Mouse (Mus musculus) activated CD4-positive, CD25-positive, alpha-beta regulatory T cell, adult 4 months (primary cell): Measurements from ENCODE around the gene Ror1. TPM values are rescaled to one million over a fixed set of nuclear protein-coding genes. Genes with fewer than 3 reads are reported as not detected.

Experiments
- ATAC-seq: one replicate; pipeline ENCODE4 v1.8.0; 2017
- polyA plus RNA-seq, 2 experiments: library from polyadenylated mRNA; unstranded; fragments of 100-300 nt; shearing (Covaris generic); gene quantifications; one replicate each; pipeline ENCODE4 v1.2.1; 2017

Ror1 gene
- polyA plus RNA-seq, 2 experiments from 2014 or later, result not detected

DNA sequence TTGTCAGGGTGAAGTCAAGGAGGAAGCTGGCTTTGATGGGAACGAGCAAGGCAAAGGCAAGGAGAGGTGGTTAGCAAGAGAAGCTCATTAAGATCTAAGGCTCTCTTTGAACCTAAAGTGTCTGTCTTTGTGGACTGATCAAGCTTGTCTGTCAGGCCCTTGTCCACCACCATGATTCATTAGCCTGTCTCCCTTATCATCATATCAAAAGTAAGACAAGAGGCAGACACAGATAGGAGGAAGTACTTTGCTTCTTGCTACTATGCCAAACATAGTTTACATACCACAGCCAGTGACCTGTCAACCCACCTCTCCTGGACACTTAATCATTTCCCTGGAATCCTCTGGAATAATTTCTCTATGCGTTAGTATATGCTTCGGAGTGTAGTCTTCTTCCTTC is 121.0 kb downstream of the Ror1 start:
- no peak for ATAC-seq

DNA sequence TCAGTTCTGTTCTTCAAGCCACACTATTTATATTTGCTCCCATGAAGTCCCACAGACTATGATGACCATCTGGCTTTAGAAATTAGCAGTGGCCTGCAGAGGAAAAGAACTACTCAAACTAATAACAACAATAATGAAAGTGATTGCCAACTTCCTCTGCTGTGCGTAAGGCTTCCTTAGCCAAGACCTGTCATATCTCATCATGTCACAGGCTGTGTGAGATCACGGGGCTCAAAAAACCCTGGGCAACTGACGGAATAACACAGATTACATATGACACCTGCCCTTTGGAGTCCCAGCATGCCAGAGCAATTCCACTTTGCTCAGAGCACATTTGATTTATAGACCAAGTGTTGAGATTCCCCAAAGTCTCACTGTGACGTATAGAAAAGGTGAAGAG is 123.4 kb downstream of the Ror1 start:
- ATAC-seq, result no peak

DNA sequence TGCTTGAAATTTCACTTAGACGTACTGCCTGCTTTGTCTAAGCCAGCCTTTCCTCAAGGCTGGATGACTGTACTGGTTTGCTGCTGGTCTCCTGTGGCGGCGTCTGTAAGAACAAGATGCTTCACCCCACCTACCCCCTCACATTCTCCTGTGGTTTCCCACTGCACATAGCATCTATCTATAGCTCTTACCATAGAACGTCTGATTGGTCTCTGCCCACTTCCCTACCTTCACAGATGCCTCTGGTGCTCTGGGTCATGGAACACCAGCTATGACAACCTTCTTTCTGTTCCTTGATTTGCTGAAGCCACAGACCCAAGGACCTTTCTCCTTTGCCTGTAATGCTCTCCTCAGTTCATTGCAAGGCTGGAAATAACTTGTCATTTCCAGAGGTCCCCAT is 124.0 kb downstream of the Ror1 start:
- no peak for ATAC-seq

DNA sequence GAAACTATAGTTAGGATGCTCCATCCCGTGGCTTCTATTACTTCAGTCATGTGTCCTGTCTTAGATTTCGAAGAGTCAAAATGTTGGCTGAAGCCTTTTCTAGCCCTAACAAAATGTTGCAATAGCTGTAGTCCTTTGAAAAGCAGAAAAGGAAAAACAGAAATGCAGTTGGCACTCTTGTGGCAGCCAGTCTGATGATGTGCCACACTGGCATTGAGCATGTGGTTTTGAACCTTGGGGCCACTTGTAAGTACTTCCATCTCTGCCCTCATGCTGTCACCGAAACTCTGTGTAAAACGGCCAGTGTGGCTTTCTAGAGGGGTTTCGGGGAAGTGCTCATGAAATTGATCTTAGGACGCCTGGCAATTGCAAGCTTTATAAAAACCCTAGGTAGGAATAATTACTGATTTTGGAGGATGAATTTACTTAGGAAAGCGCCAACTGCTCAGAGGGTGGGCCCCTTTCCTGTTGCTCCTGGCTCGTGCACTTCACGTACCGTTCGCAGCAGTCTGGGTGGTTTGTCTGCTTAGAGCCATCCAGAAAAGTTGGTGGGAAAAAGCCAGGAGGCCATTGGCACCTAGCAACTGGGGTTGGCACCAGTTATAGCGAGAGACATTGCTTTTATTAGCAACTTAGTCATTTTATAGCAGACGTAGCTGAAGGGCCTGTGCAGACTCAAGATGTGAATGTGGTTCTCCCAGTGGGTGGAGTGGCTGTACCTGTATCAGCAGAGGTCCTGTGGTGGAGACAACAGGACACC is 126.6 kb downstream of the Ror1 start:
- no peak for ATAC-seq

DNA sequence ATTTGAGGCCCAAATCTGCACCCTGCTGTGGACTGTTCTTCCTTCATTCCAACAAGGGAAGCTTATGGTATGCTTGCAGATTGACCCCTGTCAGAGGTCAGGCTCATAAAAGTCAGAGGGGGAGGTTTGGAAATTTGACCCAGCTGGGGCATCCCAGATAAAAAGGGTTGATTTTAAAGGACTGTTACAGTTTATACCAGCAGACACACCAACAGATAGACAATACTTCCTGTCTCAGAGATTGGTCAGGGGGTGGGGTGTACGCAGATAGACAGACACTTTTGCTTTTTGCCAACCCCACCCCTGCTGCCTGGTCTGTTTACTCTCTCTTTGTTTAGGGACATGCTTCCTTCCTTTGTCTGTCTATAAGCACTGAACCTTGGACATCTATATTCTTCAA is 127.9 kb downstream of the Ror1 start:
- ATAC-seq, result no peak

DNA sequence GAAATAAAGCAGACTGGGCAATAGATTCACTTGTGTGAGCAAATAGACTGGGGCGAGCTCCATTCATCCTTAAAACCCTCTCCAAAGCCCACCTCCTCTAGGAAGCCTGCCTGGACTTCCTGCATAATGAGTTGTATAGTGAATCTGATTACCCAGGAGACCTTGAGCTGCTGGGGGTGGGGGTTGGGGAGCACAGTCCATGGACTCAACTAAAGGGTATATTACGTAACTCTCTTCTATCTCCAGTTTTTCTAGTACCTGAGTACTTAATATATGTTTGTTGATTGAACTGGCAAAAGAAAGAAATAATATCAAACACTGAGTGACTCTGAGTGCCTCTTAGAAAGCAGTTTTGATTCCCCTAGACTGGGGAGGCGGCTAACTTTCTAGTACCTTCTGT is 128.4 kb downstream of the Ror1 start:
- no peak for ATAC-seq

DNA sequence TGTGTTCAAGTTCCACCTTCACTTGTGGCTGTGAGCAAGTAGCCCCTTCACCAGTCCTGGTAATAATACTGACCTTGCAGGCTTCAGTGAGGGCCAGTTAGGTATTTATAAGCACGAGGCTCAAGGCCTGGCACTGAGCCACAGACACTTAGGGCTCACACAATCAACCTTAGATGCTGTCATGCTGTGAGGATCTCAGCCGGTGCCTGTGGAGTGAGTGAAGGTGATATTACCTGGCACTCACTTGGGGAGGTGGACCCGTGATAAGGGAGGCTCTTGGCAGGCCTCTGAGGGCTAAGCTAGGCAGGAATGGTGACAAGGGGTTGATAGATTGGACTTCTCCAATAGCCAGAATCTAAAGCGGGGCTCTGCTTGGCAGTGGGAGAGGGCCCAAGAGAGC is 131.0 kb downstream of the Ror1 start:
- ATAC-seq, result no peak

DNA sequence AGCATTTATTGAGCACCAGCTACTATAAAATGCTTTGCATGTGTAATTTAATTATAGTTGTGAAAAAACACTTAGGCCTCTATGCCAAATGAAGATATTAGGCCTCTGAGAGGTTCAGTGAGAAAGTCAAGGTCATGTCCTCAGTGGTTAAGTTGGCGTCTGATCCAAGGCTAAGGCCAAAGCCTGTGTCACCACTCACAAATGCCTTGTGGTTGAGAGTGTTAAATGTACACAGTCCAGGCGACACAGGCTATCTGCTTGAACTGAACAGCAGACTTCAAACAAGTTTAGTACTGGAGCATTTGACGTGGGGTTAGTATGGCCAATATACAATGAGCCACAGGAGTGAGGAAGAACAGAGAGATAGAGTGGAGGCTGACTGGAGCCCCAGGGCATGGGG is 132.5 kb downstream of the Ror1 start:
- ATAC-seq, result no peak

DNA sequence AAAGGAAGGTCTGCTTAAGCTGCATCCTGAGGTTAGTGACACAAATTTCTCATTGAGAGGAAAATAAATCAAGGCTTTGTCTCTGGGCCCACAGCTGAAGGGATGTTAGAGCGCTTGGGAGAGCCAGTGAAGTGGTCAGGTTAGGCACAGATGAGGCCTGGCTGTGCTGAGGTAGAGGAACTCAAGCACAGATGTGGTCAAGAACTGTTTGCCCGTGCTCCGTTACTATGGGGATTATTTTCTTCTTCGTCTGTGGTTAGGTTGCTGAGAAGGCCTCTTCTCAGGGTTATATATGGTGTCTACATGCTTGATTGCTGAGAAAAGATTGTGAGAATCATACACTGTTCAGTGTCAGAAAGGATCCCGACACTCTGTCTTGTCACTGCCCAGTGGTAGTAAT is 134.7 kb downstream of the Ror1 start:
- no peak for ATAC-seq

DNA sequence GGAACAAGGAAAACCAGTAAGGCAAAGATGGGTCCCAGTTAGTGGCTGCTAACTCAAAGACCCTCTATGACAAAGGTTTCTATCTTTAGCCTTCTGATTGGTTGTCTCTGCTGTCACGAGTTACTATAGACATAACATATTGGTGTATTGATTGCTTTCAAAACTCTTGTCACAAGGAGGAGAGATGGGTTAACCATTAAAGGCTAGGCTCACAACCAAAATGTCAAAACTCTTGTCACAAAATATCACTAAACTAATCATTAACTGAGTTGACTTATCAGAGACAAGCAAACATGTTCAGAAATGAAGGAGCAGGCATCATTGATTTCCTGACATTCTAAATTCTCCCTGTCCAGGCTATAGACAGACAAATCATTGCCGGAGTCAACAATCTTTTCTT is 135.4 kb downstream of the Ror1 start:
- ATAC-seq, result no peak

DNA sequence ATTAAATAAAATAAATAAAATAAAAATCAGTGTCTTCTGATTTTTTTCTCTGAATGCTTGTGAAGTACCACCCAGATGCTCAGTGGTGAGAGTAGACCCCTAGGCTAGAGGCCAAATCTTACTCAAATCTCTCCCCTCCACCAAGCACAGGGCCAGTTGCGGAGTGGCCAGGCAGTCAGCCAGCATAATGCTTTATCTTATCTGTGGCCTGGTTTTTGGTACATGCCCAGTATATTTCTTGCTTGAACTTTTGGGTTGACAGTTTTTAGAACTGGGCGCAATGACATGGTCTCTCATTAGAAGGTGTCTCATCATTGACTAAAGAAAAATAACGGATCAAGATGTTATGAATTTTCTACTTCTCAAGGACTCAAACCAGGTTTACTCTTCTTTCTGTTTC is 136.3 kb downstream of the Ror1 start:
- no peak for ATAC-seq

DNA sequence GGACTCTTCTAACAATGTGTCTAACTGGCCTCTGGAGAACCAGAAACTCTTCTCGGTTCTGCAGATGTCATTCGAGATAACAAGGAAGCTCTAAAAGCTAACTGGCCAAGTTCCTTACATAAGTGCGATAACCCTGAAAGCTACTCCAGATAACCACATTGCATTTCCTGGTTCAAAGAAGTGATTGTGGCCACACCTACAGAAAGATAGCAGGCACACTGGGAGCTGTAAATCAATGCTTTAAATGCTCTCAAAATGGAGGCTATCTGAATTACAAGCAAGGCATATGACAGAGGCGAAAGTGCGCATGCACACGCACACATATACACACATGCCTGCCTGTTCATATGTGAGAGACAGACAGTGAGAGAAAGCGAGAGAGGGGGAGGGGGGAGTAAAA is 136.9 kb downstream of the Ror1 start:
- ATAC-seq, result no peak

DNA sequence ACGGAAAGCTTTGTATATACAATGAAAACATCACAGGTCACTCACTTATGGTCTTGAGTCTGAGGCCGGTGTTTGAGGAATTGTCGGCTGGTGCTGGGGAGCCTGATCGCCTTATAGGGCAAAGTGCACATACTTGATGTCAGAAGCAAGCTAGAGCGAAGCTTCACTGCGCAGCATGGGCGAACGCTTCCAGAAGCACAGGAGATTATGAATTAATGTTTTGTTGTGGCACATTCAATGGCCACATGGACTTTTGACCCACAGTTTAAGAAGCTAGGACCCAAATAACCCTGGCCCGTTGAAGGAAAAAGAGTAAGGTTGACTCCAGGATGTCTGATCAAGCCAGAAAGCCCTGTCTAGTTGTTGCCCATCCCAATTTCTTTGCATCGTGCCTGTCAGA is 138.2 kb downstream of the Ror1 start:
- no peak for ATAC-seq

DNA sequence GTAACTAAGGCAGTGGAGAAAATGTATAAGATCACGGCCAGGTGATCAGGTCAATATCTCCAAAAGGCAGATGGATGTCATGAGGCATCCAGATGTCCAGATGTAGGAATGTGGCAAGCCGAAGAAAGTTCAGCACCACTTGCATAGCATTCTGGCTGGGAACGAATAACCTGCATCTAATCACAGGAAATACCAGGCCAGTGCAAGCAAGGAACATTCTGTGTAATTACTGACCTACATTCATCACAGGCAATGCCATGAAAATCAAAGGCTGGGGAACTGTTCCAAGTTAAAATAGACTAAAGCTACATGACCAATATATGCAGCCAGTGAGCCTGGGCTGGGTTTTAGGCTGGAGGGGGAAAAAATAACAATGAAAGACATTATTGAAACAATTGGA is 140.7 kb downstream of the Ror1 start:
- ATAC-seq, result no peak

DNA sequence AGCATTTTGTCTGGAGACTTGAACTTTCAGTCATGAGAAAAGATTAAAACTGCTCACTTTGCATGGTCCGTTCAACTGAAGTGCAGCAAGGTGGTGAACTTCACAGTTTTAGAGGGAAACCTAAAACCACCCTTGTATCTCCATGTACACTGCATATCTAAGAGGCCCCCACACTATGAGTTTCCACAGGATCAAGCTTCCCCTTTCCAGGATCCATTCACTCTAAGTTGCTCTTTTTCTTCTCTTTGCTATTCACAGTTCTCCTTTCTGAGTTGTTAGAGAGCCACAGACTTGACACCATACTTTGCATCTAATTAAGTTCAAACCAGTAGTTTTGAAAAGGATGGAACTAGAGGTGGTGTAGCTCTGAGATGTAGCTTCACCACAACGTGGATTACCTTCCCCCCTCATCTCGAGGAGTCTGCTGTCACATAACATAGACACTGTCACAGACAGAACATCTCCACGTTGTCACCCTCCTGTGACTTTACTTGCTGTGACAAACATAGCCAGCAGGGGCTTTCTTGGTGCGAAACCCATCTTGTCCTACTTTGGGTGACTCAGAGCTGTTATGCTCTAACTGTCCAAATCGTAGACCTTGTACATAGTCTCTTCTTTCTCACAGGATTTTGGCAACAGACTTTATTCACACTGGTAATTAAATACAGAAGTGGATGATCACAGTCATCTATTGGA is 146.6 kb downstream of the Ror1 start:
- no peak for ATAC-seq

DNA sequence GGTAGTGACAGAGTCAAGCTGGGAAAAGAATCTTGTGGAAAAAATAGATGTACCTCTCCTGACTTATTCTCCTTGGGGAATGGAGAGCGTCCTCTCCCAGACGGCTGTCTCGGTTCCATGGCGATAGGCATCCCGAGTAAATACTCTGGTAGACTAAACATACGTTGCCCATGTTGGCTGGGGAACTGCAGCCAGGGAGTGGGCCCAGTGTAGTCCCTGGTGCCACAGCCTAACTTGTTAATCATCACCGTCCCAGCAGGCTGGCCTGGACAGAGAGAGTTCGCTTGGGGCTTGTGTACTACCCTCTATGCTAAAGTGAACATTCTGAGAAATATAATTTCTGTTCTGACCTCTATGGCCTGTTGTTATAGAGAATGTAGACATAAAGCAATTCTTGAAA is 148.7 kb downstream of the Ror1 start:
- no peak for ATAC-seq

DNA sequence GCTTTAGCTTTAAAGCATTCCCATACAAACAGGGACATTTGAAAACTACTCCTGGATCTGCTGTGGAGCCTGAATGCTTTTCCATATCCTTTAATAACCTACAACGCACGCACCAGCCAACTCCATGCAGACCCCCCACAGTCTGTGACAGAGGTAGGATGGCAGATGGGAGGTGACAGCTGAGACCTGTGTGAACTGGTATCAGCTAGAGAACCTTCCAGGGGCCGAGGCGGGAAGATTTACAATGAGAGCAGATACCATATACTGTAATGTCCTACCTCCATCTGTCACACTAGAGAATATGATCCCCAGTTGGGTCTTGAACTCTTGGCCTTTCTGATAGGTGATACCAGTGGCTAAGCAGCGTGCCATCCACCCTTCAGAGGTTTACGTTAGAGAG is 149.1 kb downstream of the Ror1 start:
- ATAC-seq, result no peak

DNA sequence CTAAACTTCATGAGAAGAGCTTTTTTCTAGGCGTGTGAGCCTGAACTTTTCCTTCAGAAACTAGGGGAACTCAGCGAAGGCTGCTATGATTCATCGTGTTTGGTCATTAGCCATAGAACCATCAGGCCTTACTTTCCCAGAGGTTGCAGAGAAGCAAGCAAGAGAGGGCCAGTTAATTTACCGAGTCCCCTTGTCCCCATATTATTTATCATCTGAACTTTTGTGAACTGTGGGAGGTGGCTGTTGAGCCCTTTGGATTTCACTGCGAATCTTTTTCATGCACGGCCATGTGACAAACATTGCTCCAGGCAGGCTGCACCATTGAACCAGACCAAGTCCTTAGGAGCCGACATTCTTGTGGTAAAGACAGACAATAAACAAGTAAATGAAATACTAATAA is 152.2 kb downstream of the Ror1 start:
- ATAC-seq, result no peak

DNA sequence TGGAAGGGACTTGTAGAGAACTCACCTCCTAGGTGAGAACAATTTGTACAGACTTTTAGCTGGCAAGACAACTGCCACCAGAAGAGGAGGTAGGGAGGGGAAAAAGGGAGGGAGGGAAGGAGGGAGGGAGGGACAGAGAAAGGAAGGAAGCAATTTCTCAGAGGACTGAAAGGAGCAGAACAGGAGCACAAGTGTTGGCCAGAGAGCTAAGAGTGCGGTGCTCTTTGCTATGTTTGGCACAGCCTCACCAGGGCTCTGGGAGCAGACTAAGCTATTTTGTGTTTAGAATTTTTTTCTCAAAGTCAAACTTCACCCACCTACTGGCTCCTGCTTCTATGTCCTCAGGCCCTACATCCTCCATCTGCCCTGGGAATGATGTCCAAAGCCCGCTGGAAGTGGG is 152.7 kb downstream of the Ror1 start:
- no peak for ATAC-seq

DNA sequence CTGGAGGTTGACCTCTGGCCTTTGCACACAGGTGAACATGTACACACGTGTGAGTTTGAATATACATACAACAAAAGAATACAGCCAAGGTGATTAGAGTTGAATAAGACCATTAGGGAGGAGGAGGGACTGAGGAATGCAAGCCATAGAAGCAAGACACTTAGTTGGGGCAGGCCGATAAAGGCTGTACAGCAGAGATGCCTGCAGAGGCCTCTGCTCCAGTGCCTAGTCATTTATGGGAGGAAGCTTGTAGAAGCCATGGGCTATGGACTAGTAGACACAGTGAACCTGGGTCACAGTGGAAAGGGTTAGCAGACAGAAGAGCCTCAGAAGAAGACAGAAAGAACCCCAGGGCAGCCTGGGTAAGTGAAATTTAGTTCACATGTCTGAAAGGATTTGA is 155.7 kb downstream of the Ror1 start:
- ATAC-seq, result no peak

DNA sequence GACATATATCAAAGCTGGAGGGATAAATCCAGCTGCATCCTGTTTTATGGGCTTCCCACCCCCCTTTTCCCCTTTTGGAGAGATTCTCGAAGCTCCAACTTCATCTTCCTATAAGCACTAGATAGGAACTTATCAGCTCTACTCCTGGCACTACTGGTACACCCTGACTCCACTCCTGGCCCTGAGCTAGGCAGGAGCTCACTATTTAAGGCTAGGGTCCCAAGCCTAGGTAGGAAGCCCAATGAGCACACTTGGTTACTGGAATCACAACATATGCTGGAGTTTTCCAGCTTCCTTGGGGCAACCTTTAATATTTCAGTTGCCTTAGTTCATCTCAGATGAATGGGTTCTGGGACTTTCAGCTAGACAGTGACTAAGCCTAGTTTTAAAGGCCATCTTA is 156.5 kb downstream of the Ror1 start:
- no peak for ATAC-seq

DNA sequence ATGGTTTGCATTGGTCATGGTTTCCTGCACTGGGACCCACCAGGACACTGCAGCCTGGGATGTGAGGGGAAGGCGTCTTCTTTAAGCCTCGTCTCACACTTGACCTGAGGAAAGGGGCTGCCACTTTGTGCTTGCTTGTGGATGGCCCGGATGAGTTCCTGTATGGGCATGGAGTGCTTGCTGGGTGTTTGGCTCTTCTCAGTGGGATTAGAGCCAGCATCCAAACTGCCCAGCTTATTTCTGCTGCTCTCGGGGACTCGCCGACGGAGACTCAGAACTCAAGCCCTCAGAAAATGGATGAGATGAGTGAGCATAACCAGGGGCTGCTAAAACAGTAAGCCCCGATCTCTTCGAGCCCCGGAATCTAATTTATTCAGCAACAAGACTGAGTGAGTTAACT is 157.1 kb downstream of the Ror1 start:
- ATAC-seq, result no peak

DNA sequence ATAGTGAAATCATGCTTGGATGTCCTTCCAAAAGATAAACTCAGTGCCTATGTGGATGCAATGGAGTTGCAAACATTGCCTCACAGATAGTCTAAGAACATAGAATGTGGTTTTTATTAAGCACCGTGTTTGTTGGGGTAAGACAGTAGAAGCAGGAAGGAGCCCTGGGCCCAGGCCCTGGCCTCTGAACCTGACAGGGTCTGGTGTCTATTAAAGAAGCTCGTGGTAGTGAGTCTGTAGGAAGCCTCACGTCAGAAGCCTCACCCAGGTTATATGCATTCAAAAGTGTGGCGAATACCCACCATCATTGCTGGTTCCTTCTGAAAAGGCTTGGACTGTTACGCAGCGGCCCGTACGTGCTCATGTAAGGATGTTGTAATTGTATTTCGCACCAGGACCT is 157.8 kb downstream of the Ror1 start:
- ATAC-seq, result no peak

DNA sequence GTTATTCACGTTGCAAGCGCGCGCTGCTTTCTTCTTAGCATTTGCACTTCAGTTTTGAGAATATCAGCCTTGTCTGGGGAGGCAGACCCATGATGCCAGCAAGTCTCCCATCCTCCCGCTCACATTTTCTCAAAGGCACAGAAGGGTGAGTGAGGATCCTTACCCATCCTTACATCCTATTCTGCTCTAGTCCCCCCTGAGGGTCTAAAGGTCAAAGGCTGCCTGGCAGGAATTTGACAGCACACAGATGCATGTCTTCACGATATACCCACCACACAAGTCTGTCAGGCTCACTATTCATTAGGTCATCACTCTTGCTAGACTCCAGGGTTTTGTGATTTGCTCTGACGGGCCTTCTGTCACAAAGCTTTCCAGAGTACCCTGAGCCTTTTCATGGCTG is 158.2 kb downstream of the Ror1 start:
- no peak for ATAC-seq

DNA sequence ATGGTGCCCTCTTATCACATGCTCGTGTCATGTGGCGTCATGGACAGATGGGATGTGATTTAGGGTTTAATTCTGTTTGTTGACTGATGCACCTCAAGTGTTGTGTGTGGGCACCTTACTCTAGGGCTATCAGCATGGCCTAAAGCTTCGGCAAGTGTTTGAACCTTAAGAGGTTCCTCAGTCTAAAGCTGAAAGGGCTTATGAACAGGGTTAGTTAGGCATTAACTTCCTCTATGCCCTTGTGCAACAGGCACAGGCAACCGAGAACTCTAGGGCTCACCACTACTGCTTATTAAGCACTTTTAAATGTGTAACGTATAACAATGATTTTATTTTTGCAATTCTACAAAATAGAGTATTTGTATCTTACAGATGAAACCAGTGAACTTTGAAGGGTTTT is 162.9 kb downstream of the Ror1 start:
- ATAC-seq, result no peak
